Mouse (Mus musculus) liver, embryonic 16.5 days (tissue): ENCODE results near the gene G6pc3. TPM values are rescaled to one million over a fixed set of nuclear protein-coding genes. Genes with fewer than 3 reads are reported as not detected.

Experiments used
- ATAC-seq: fragments of 200-750 bp; cut with Nextera tagmentation; 2 replicates; pipeline ENCODE4 v1.8.0; 2017; ENCODE audit warnings: low read depth, mild to moderate bottlenecking, moderate number of reproducible peaks, moderate library complexity
- H3K27ac ChIP-seq: fragments of 300-500 bp; sonication (generic); 2 replicates; pipeline ENCODE4 v1.5.1; 2014; ENCODE audit warnings: mild to moderate bottlenecking, low read length
- H3K27me3 ChIP-seq: fragments of 300-500 bp; sonication (generic); 2 replicates; pipeline ENCODE4 v1.6.1; 2014; ENCODE audit warnings: low read depth, low read length, mixed read lengths; ENCODE audit not compliant: control insufficient read depth, insufficient read depth
- H3K36me3 ChIP-seq: fragments of 300-500 bp; sonication (generic); 2 replicates; pipeline ENCODE4 v1.6.1; 2014; ENCODE audit warnings: mild to moderate bottlenecking; ENCODE audit not compliant: control insufficient read depth, insufficient read depth
- H3K4me1 ChIP-seq: fragments of 300-500 bp; sonication (generic); 2 replicates; pipeline ENCODE4 v1.6.1; 2014; ENCODE audit warnings: low read depth, low read length, mixed read lengths; ENCODE audit not compliant: control insufficient read depth
- H3K4me2 ChIP-seq: fragments of 300-500 bp; sonication (generic); 2 replicates; pipeline ENCODE4 v1.6.1; 2014; ENCODE audit warnings: low read depth, low read length, mixed read lengths
- H3K4me3 ChIP-seq: fragments of 300-500 bp; sonication (generic); 2 replicates; pipeline ENCODE4 v1.5.1; 2014; ENCODE audit warnings: low read depth, mild to moderate bottlenecking, low read length
- H3K9ac ChIP-seq: fragments of 300-500 bp; sonication (generic); 2 replicates; pipeline ENCODE4 v1.6.1; 2014; ENCODE audit warnings: low read depth, low read length
- H3K9me3 ChIP-seq: fragments of 300-500 bp; sonication (generic); replicated peaks from 2 replicates; pipeline ENCODE4 v1.6.1; 2016; ENCODE audit warnings: low read length; ENCODE audit not compliant: control insufficient read depth
- WGBS: fragments of 180-500 bp; shearing (Covaris S2); extraction: QIAGEN DNeasy Blood & Tissue Kit; methylation state at CpG from one replicate; pipeline ENCODE4 v1.1.7; 2014; ENCODE audit not compliant: insufficient replicate concordance; 5-methylcytosine and 5-hydroxymethylcytosine counted together
- polyA plus RNA-seq: library from polyadenylated mRNA; unstranded; fragments of >200 nt; fragmentation: Nextera tagmentation; extraction: Ambion mirVana; gene quantifications from 2 replicates; pipeline ENCODE4 v1.2.1, GENCODE M21; 2015

G6pc3 gene
- polyA plus RNA-seq = 7.7 and 8.2 TPM in 2 replicates

DNA sequence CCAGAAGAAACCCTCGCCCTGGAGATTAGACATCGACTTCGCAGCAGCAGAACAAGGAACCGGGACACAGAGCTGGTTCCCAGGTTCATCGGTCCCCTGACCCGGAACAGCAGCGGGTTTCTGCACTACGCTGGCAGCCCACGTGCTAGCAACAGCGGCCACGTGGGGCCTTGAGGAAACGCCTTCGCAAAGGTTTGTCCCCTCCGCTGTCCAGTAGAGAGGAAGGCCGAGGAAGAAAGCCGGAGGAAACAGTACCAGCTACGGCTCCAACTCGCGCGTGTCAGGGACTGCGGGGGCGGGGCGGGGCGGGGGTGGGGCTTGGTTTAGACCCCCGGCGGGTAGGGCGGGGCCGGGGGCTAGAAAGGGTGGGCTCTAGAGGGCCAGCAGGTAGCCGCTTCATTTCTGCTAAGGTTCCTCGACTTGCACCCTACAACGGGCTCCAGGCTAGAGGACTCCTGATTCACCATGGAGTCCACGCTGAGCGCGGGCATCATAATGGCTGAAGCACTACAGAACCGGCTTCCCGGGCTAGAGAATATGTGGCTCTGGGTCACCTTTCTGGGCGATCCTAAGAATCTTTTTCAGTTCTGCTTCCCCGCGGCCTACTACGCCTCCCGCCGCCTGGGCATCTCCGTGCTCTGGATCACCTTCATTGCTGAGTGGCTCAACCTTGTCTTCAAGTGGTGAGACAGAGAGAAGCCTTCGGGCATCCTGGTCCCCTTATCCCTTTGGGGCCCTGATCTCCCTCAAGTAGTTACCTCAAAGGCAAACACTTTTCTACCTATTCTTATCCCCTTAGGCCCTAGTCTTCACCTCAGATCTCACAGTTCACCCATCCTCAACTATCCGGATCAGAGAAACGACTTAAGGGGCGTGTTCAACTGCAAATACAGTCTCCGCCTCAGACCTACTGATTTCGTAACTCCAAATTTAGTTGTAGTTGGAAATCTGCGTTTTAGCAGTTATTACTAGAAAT is at the start of gene G6pc3:
G6pc3 (plus strand) TSS at position 160 of the 976 bp plus-strand sequence.
- Histone ChIP-seq H3K4me2 (peak within 1 kb of the TSS; percentile 89), H3K4me3 (peak within 1 kb of the TSS; percentile 62), H3K9me3 (no peaks in the 10 kb centered on the region), H3K9ac (peak within 1 kb of the TSS; percentile 62), H3K27ac (peak within 1 kb of the TSS; percentile 37; the same call in 1 of the 2 replicates), H3K4me1 (peaks cover 25% of the 10 kb centered on the region), H3K36me3 (no peaks in the 10 kb centered on the region), H3K27me3 (no peaks in the 10 kb centered on the region)
- 1% methylated on average over 50 of the region's 50 CpGs for WGBS
- peak; percentile 65 for ATAC-seq

- no peak overlapping the region for H3K4me2 ChIP-seq
- WGBS = 3% methylated on average over 5 of the region's 5 CpGs
- peaks cover 19% of the 10 kb centered on the region for H3K27me3 ChIP-seq
- no peak overlapping the region for H3K27ac ChIP-seq
- H3K9me3 ChIP-seq = no peaks in the 10 kb centered on the region
- ATAC-seq = no peak
- H3K36me3 ChIP-seq = no peaks in the 10 kb centered on the region
- no peak overlapping the region for H3K9ac ChIP-seq
- peaks cover 12% of the 10 kb centered on the region for H3K4me1 ChIP-seq
- H3K4me3 ChIP-seq = no peak overlapping the region
Measured at GRCm38 (mm10) chr11:102140508-102140907, 48.9 kb upstream of the G6pc3 start.

DNA sequence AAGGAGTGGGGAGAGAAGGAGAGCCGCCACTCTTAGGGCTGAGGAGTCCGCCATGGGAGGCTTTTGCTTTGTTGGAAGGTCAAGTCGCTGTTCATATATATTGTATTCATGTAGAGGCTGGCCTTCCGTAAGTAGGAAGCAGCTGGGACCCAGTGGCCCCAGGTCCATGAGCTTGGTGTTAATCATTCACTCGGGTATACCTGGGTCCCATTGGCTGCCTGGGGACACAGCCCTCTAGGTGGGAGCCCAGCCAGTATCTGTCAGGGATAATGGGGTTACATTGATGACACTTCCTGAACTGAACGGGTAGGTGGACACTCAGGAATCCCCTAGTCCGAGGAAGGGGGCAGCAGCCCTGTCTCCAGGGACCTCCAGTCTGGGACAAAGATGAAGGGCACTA is 47.1 kb upstream of the G6pc3 start:
- Histone ChIP-seq H3K9me3 (no peaks in the 10 kb centered on the region), H3K36me3 (no peaks in the 10 kb centered on the region), H3K27ac (peak overlapping the region; percentile 82), H3K4me1 (peaks cover 26% of the 10 kb centered on the region), H3K9ac (no peak overlapping the region), H3K4me2 (peak overlapping the region; percentile 46), H3K4me3 (peak overlapping the region; percentile 6; the same call in 1 of the 2 replicates), H3K27me3 (peaks cover 35% of the 10 kb centered on the region)
- 47% methylated on average over 7 of the region's 7 CpGs for WGBS
- ATAC-seq = peak; percentile 67

- ATAC-seq = peak; percentile 77
- H3K36me3 ChIP-seq = no peaks in the 10 kb centered on the region
- WGBS = 19% methylated on average over 13 of the region's 13 CpGs
- H3K4me3 ChIP-seq = peak overlapping the region; percentile 65
- H3K9me3 ChIP-seq = no peaks in the 10 kb centered on the region
- H3K4me2 ChIP-seq = peak overlapping the region; percentile 80
- H3K27me3 ChIP-seq = peaks cover 43% of the 10 kb centered on the region
- peak overlapping the region; percentile 41; the same call in 1 of the 2 replicates for H3K27ac ChIP-seq
- peaks cover 24% of the 10 kb centered on the region for H3K4me1 ChIP-seq
- H3K9ac ChIP-seq = no peak overlapping the region
Measured at GRCm38 (mm10) chr11:102144957-102145470, 44.4 kb upstream of the G6pc3 start.

- H3K4me3 ChIP-seq = peak within 1 kb of the TSS; percentile 65
- H3K4me2 ChIP-seq = peak within 1 kb of the TSS; percentile 80
- peaks cover 24% of the 10 kb centered on the region for H3K4me1 ChIP-seq
- H3K36me3 ChIP-seq = no peaks in the 10 kb centered on the region
- H3K9me3 ChIP-seq = no peaks in the 10 kb centered on the region
- peak within 1 kb of the TSS; percentile 82 for H3K27ac ChIP-seq
- peak within 1 kb of the TSS; percentile 59 for H3K9ac ChIP-seq
- 1% methylated on average over 50 of the region's 50 CpGs for WGBS
- H3K27me3 ChIP-seq = peaks cover 43% of the 10 kb centered on the region
- peak; percentile 1; the same call in 1 of the 2 replicates for ATAC-seq
Measured at GRCm38 (mm10) chr11:102145471-102146001, 43.9 kb upstream of the G6pc3 start, which contains the start of gene Nags. Gene Nags, plus strand, starts transcription at chr11:102145513.

- Histone ChIP-seq H3K9me3 (no peaks in the 10 kb centered on the region), H3K36me3 (no peaks in the 10 kb centered on the region), H3K9ac (peak overlapping the region; percentile 59), H3K27me3 (peaks cover 43% of the 10 kb centered on the region), H3K4me2 (peak overlapping the region; percentile 80), H3K4me3 (peak overlapping the region; percentile 65), H3K4me1 (peaks cover 24% of the 10 kb centered on the region), H3K27ac (peak overlapping the region; percentile 82)
- WGBS = 2% methylated on average over 16 of the region's 16 CpGs
- ATAC-seq = peak; percentile 57
Measured at GRCm38 (mm10) chr11:102146005-102146404, 43.4 kb upstream of the G6pc3 start.

GRCm38 (mm10) chr11:102146531-102146930 is 42.9 kb upstream of the G6pc3 start:
- Histone ChIP-seq H3K4me2 (peak overlapping the region; percentile 80), H3K27me3 (peaks cover 43% of the 10 kb centered on the region)
- no peak for ATAC-seq

DNA sequence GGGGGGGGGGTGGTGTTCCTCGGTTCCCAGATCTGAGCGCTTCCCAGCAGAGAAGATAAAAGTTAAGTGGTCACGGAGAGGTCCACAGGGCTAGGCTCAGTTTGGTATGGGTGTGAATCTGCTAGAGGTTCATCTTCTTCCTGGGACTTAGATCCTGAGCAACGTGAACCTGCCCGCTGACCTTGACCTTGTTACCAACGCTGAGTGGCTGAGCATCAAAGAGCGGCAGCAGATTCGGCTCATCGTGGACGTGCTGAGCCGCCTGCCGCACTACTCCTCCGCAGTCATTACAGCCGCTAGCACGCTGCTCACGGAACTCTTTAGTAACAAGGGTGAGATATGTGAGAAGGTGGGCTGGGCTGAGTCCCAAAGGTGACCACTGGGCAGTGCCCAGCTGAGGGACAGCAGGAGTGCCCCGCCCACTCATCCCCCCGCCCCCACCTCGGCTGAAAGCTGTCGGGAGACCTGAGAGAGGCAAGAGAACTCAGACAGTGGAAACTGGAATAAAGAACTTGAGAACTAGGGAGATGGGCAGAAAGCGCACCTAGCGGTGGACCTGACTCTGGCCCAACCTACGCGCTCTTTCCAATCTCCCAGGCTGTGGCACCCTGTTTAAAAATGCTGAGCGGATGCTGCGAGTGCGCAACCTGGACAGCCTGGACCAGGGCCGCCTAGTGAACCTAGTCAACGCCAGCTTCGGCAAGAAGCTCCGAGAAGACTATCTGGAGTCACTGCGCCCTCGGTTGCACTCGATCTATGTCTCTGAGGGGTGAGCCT is 42.0 kb upstream of the G6pc3 start:
- H3K27me3 ChIP-seq = peaks cover 43% of the 10 kb centered on the region
- H3K9ac ChIP-seq = no peak overlapping the region

More at GRCm38 (mm10) chr11:102146531-102146930, 42.9 kb upstream of the G6pc3 start:
- Histone ChIP-seq H3K4me3 (peak overlapping the region; percentile 65), H3K4me1 (peaks cover 24% of the 10 kb centered on the region), H3K27ac (peak overlapping the region; percentile 63), H3K9ac (peak overlapping the region; percentile 59), H3K9me3 (no peaks in the 10 kb centered on the region), H3K36me3 (no peaks in the 10 kb centered on the region)
- 8% methylated on average over 17 of the region's 17 CpGs for WGBS

More for the DNA sequence above, 42.0 kb upstream of the G6pc3 start:
- peak overlapping the region; percentile 65 for H3K4me3 ChIP-seq
- H3K36me3 ChIP-seq = no peaks in the 10 kb centered on the region
- no peak for ATAC-seq
- no peaks in the 10 kb centered on the region for H3K9me3 ChIP-seq
- H3K27ac ChIP-seq = no peak overlapping the region
- WGBS = 21% methylated on average over 34 of the region's 34 CpGs
- peaks cover 24% of the 10 kb centered on the region for H3K4me1 ChIP-seq
- peak overlapping the region; percentile 80 for H3K4me2 ChIP-seq
